Mouse (Mus musculus) retina, embryonic 14.5 days (tissue): ENCODE measurements around the gene Bglap3.
"Not testable (repeated sequence)": the region's sequence is repeated elsewhere in the genome, so short reads cannot be mapped to it uniquely, and the experiment has no call there.

ENCODE experiments used
- DNase-seq: peaks from one replicate; pipeline ENCODE4 v3.0.0-alpha.2; 2015; ENCODE audit warnings: low spot score

The Bglap3 gene

DNA sequence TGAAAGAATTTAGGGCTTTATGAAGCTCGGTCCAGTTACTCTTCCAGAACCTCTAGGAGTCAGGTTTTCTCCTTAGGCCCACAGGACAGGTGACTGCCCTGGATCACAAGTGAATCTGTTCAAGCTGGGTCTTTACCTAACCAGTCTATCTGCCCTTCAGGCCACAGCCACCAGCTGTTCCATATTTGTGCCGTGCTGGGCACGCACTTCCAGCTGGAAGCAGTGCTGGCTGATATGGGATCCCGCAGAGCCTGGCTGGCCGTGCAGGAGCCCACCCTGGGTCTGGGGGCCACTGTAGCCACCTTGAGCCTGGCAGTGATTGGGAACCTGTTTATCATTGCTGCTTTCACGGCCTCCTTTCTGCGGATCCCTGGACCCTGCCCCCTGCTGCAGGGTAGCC is 4.1 kb upstream of the Bglap3 start:
- DNase-seq: not testable (repeated sequence)

DNA sequence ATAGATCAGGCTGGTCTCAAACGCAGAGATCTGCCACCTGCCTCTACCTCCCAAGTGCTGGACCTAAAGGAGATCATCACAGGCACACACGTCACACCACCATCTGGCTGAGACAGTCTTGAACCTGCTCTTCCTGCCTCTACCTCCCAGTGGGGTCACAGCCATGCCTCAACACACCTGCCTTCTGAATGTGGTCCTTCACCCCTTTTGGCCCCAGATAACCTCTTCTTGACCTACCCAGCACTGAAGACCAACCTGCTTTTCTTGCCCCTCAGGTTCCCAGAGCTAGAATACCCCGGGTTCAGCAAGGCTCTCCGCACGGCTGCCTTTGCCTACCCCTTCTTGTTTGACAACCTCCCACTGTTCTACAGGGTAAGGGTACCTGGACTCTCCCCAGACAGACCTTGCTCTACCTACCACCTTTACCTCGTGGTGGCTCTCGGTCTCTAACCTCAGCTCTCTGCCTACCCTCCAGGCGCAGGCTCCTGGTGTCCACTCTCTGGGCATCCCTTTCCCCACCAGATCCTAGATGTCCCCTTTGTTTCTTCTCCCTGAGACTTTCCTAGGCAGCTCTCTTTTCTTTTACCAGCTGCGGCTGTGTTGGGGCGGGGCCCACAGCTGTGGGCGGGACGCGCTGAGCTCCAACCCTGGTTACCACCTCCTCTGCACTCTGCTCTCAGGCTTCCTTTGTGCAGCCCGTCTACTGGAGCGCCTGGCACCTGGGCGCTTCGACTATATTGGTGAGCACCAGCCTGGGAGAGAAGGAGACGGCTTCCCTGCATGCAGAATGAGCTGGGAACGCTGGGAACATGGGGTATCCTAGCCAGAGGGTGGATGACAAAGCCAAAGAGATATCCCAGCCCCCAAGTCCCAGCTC is 3.4 kb upstream of the Bglap3 start:
- DNase-seq: peak; percentile 66

- not testable (repeated sequence) for DNase-seq
Observed at GRCm38 (mm10) chr3:88368511-88368910, 4.0 kb downstream of the Bglap3 start.

DNA sequence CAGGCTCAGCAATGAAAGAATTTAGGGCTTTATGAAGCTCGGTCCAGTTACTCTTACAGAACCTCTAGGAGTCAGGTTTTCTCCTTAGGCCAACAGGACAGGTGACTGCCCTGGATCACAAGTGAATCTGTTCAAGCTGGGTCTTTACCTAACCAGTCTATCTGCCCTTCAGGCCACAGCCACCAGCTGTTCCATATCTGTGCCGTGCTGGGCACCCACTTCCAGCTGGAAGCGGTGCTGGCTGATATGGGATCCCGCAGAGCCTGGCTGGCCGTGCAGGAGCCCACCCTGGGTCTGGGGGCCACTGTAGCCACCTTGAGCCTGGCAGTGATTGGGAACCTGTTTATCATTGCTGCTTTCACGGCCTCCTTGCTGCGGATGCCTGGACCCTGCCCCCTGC is 5.0 kb downstream of the Bglap3 start:
- not testable (repeated sequence) for DNase-seq

DNA sequence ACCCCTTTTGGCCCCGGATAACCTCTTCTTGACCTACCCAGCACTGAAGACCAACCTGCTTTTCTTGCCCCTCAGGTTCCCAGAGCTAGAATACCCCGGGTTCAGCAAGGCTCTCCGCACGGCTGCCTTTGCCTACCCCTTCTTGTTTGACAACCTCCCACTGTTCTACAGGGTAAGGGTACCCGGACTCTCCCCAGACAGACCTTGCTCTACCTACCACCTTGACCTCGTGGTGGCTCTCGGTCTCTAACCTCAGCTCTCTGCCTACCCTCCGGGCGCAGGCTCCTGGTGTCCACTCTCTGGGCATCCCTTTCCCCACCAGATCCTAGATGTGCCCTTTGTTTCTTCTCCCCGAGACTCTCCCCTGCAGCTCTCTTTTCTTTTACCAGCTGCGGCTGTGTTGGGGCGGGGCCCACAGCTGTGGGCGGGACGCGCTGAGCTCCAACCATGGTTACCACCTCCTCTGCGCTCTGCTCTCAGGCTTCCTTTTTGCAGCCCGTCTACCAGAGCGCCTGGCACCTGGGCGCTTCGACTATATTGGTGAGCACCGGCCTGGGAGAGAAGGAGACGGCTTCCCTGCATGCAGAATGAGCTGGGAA is 5.6 kb downstream of the Bglap3 start:
- DNase-seq: peak; percentile 41

- no peak for DNase-seq
Observed at GRCm38 (mm10) chr3:88365705-88366361, 6.7 kb downstream of the Bglap3 start.

GRCm38 (mm10) chr3:88364337-88364736 is 8.2 kb downstream of the Bglap3 start, which contains the start of gene Paqr6:
Gene Paqr6 (plus strand): TSS chr3:88364584.
- DNase-seq: peak; percentile 43

GRCm38 (mm10) chr3:88363700-88364099 is 8.8 kb downstream of the Bglap3 start:
- DNase-seq: no peak

- no peak for DNase-seq
Observed at GRCm38 (mm10) chr3:88361612-88362313, 10.8 kb downstream of the Bglap3 start.

GRCm38 (mm10) chr3:88361096-88361495 is 11.4 kb downstream of the Bglap3 start:
- no peak for DNase-seq

DNA sequence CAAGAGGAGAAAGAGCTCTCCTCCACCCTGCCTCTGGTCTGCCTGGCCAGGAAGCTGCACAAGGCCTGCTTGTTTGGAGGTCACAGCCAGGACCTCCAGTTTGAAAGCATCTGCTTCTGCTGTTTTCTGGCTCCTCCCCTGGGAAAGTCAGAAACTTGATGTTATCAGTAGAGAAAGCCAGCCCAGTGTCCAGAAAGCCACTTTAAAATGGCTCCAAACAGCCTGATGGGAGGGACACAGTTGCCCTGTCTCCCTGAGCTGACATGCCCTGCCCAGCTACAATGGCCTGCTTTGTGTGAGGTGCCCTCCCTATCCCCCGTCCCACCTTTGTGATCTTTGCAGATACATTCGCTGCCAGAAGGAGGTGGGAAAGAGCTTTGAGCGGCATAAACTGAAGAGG is 12.6 kb downstream of the Bglap3 start:
- DNase-seq: no peak

- DNase-seq: peak; percentile 23
Observed at GRCm38 (mm10) chr3:88359584-88359983, 13.0 kb downstream of the Bglap3 start.

- no peak for DNase-seq
Observed at GRCm38 (mm10) chr3:88354396-88355165, 18.0 kb downstream of the Bglap3 start.

DNA sequence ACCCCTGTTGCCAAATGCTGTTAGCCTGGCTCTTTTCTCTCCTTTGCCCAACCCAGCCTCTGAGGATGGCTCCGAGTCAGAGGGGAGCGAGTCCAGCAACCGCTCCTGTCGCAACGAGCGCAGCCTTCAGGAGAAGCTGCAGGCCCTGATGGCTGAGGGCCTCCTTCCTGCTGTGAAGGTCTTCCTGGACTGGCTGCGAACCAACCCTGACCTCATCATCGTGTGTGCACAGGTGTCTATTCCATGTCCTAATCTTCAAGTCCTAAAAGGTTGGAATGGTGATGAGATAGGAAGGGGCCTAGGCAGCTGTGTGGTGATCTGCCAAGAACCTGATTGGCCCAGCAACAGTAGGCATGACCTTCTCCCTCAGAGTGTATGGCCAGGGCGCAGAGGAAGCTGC is 19.6 kb downstream of the Bglap3 start:
- DNase-seq: no peak

GRCm38 (mm10) chr3:88350732-88351131 is 21.8 kb downstream of the Bglap3 start:
- no peak for DNase-seq

DNA sequence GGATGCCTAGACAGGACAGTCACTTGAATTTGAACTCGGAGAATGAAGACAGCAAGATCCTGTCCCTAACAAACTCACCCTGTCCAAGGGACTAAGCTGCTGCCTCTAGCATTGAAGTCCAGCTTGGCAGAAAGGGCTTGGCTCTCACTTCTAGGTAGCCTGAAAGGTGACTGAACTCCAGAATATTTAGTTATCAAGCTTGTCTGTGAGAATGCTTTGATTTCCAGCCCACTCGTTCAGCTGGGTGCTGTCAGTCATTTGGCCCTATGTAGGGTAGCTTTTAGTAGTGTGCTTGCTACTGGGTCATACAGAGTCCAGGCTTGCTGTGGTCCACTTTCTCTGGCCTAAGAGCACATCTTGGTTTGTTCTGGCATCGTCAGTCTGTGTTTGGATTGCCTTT is 33.5 kb downstream of the Bglap3 start:
- DNase-seq: no peak

DNA sequence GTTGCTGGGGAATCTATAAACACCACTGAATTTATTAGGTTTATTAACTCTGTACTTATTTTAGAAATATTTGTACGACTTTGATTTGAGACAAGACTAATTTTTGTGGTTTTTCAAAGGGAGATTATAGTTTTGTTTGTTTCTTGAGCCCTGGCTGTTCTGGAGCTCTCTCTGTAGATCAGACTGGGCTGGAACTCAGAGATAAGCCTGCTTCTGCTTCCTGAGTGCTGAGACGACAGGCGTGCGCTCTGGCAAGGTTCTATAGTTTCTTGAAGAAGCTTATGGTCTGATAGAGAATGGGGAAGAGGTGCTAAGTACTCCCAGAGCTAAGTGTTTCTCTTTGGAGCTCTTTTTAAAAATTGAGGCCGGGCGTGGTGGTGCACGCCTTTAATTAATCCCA is 34.2 kb downstream of the Bglap3 start:
- DNase-seq: no peak

DNA sequence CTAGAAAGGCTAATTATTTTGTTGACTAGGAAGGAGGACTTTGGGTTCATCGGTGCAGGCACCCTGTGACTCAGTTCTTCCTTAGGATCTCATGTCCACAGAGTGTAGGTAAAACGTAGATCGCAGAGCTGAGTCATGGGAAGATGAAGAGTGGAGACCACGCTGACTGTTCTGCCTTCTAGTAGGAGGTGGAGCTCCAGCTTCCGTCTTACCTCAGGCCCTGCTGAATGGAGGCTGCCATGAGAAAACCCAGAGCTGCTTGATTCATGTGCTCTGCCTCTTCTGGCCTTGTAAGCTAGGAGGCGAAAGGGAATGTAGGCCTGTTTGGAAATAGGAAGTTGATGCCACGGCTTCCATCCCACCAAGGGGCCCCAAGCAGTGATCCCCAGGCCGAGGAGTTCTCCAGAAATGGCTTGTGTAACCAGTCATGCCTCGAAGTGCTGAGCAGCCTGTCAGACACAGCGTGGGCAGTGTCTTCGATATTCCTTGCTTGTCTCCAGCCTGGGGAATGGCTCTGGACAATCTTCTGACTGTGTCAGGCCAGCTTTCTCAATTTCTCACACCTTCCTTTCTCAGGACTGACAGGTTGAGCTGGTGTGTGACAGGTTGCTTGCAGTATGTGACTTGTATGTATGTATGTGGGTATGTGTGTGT is 35.0 kb downstream of the Bglap3 start:
- no peak for DNase-seq

- DNase-seq: peak; percentile 97
Observed at GRCm38 (mm10) chr3:88336058-88337013, 36.2 kb downstream of the Bglap3 start, which contains the start of the genes Tmem79 and Smg5. Gene Tmem79 (minus strand): TSS chr3:88336148. Gene Smg5 (plus strand): TSS chr3:88336260.
